Mouse (Mus musculus) C2C12 (cell line): Measurements from ENCODE around the gene Tekt4. TPM values are rescaled to one million over a fixed set of nuclear protein-coding genes. Genes with fewer than 3 reads are reported as not detected.
A peak's percentile ranks its signal among the peaks of the same experiment; 100 is the strongest.

Source experiments
- H3K27me3 ChIP-seq: one replicate; pipeline ENCODE4 v1.6.1; 2011; ENCODE audit not compliant: control insufficient read depth, insufficient read depth, insufficient read length
- H3K36me3 ChIP-seq: one replicate; pipeline ENCODE4 v1.6.1; 2011; ENCODE audit not compliant: control insufficient read depth, insufficient read depth
- H3K4me3 ChIP-seq: one replicate; pipeline ENCODE4 v1.5.1; 2011; ENCODE audit warnings: mild to moderate bottlenecking, control low read depth; ENCODE audit not compliant: poor library complexity, insufficient read depth, severe bottlenecking
- H3K79me2 ChIP-seq: one replicate; pipeline ENCODE4 v1.6.1; 2011; ENCODE audit not compliant: control insufficient read depth, insufficient read depth
- H3K79me3 ChIP-seq: one replicate; pipeline ENCODE4 v1.6.1; 2011; ENCODE audit warnings: low read depth, control low read depth
- H3ac ChIP-seq: one replicate; pipeline ENCODE3; 2011; ENCODE audit warnings: low read depth; ENCODE audit not compliant: control insufficient read depth, insufficient read length
- CEBPB ChIP-seq: IDR thresholded peaks from one replicate; pipeline ENCODE4 v1.6.1; 2011; ENCODE audit warnings: low read depth, mild to moderate bottlenecking, control low read depth, moderate library complexity
- CTCF ChIP-seq: IDR thresholded peaks from one replicate; pipeline ENCODE4 v1.5.1; 2011; ENCODE audit not compliant: control insufficient read depth, insufficient read depth, insufficient read length
- FOSL1 ChIP-seq: IDR thresholded peaks from one replicate; pipeline ENCODE4 v1.8.0; 2011; ENCODE audit warnings: mild to moderate bottlenecking, low read length; ENCODE audit not compliant: poor library complexity, insufficient read depth, severe bottlenecking
- MAX ChIP-seq: IDR thresholded peaks from one replicate; pipeline ENCODE4 v1.6.1; 2011; ENCODE audit warnings: mild to moderate bottlenecking, control low read depth
- MYOD1 ChIP-seq: IDR thresholded peaks from one replicate; pipeline ENCODE4 v1.6.1; 2011; ENCODE audit warnings: low read depth; ENCODE audit not compliant: control insufficient read depth, insufficient read length
- MYOG ChIP-seq: IDR thresholded peaks from one replicate; pipeline ENCODE4 v1.6.1; 2011; ENCODE audit not compliant: control insufficient read depth, insufficient read length; ENCODE audit errors: extremely low read depth
- USF1 ChIP-seq: IDR thresholded peaks from one replicate; pipeline ENCODE4 v1.6.1; 2011; ENCODE audit warnings: low read depth, mild to moderate bottlenecking, control low read depth, moderate library complexity
- polyA plus RNA-seq: library from polyadenylated mRNA; unstranded; fragments of >200 nt; fragmentation: generic; extraction: Trizol; gene quantifications from one replicate; pipeline ENCODE4 v1.2.1, GENCODE M21; 2012; ENCODE audit warnings: missing spikeins

Tekt4 gene
- polyA plus RNA-seq, 1 experiment: not detected

DNA sequence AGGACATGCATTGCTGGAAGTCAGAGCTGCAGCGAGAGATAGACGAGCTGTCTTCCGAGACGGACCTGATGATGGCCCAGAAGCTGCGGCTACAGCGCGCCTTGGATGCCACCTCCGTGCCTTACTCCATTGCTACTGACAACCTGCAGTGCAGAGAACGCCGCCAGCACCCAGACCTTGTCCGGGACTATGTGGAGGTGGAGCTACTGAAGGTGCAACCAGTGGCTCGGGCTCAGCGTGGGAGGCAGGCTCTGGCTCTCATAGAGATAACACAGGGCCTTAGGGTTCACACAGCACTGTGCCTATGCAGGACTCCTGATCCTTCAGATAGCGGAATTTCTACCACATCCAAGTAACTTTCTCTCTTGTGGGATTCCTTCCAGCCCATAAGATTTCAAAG lies 17.6 kb downstream of the Tekt4 start:
- no peaks in the 10 kb centered on the region for H3K36me3 ChIP-seq
- H3K27me3 ChIP-seq: peaks cover 70% of the 10 kb centered on the region
- TF ChIP-seq MYOD1 (no peak), USF1 (no peak), MAX (no peak), MYOG (no peak), CTCF (no peak), FOSL1 (no peak), CEBPB (no peak)
- H3K4me3 ChIP-seq: no peak overlapping the region
- no peaks in the 10 kb centered on the region for H3K79me2 ChIP-seq
- no peaks in the 10 kb centered on the region for H3K79me3 ChIP-seq
- no peak overlapping the region for H3ac ChIP-seq

- Histone ChIP-seq H3K27me3 (peaks cover 73% of the 10 kb centered on the region), H3K4me3 (no peak overlapping the region), H3ac (peak overlapping the region; percentile 10), H3K36me3 (no peaks in the 10 kb centered on the region), H3K79me2 (no peaks in the 10 kb centered on the region), H3K79me3 (no peaks in the 10 kb centered on the region)
- TF ChIP-seq CTCF (peak; percentile 45), FOSL1 (no peak)
Observed at GRCm38 (mm10) chr17:25474330-25475077, 20.1 kb downstream of the Tekt4 start.

- TF ChIP-seq FOSL1 (no peak), CTCF (no peak), MYOG (no peak), MYOD1 (no peak), MAX (no peak), USF1 (no peak), CEBPB (no peak)
- no peak overlapping the region for H3ac ChIP-seq
- H3K27me3 ChIP-seq: peaks cover 88% of the 10 kb centered on the region
- no peaks in the 10 kb centered on the region for H3K36me3 ChIP-seq
- H3K4me3 ChIP-seq: no peak overlapping the region
- no peaks in the 10 kb centered on the region for H3K79me2 ChIP-seq
- no peaks in the 10 kb centered on the region for H3K79me3 ChIP-seq
Observed at GRCm38 (mm10) chr17:25475946-25476744, 21.7 kb downstream of the Tekt4 start.

DNA sequence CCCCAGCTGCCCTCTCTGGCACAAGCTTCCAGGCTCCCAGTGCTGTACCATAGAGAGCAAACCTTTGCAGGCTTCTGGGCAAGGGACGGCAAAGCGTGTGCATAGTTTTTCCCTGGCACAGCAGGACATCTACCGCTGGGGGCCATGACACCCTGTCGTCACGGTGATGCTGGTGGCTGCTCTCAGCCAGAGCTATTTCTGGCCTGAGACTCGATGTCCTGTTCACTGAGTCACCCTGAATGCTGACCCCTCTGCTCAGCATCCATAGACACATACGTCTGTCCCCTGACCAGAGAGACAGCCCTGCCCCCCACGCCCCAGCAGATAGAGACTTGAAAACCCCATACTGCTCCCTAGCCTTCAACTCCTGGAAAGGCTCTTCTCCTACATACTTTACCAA lies 25.7 kb downstream of the Tekt4 start:
- Histone ChIP-seq H3ac (no peak overlapping the region), H3K36me3 (no peaks in the 10 kb centered on the region), H3K79me3 (no peaks in the 10 kb centered on the region), H3K27me3 (peaks cover 90% of the 10 kb centered on the region), H3K4me3 (no peak overlapping the region), H3K79me2 (no peaks in the 10 kb centered on the region)
- TF ChIP-seq USF1: no peak
- TF ChIP-seq CEBPB: no peak
- TF ChIP-seq MAX: no peak
- TF ChIP-seq FOSL1: no peak
- TF ChIP-seq MYOG: no peak

DNA sequence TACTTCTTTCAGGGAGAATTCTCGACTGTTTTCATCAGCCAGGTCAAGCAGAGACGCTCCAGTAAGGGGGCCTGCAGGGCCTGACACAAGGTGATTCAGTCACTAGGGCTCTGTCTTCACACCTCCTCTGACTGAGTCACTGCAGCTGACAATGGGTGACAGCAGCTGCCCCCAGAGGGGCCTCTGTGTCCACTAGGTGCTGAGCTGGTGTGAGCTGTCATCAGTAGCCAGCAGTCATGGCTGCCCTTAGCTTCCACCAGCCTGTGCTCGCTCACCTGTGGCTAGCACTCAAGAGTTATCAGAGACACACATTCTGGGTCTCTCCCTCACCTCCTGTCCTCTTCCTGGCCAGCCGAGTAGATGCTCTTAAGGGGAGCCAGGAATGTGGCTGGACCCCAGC lies 26.4 kb downstream of the Tekt4 start:
- TF ChIP-seq MYOG: no peak
- TF ChIP-seq CEBPB: no peak
- no peak for TF ChIP-seq MAX
- TF ChIP-seq FOSL1: no peak
- no peak for TF ChIP-seq CTCF
- no peak for TF ChIP-seq MYOD1
- TF ChIP-seq USF1: no peak
- Histone ChIP-seq H3K79me3 (no peaks in the 10 kb centered on the region), H3K36me3 (no peaks in the 10 kb centered on the region), H3K79me2 (no peaks in the 10 kb centered on the region), H3ac (no peak overlapping the region), H3K4me3 (no peak overlapping the region), H3K27me3 (peaks cover 92% of the 10 kb centered on the region)

DNA sequence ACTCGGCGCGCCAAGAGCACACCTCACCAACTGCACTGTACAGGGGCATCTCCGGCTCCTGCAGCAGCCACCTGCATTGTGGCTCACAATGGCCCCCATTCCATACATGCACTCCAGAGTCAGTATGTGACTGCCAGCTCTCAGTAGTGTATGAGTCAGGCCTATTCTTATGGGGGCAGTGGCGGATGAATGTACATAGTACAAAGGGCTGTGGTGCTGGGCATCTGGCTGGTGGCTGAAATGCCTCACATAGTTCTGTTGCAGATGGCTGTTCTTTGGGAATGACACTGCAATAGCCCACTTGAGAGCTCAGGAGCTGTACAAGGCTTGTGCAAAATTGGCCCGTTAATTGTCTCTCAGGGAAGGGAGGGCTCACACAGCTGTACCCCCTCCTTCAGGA lies 27.7 kb downstream of the Tekt4 start:
- no peaks in the 10 kb centered on the region for H3K79me3 ChIP-seq
- TF ChIP-seq MAX (no peak), CTCF (no peak), FOSL1 (no peak), CEBPB (no peak), MYOG (no peak), MYOD1 (no peak), USF1 (no peak)
- H3K79me2 ChIP-seq: no peaks in the 10 kb centered on the region
- no peak overlapping the region for H3ac ChIP-seq
- H3K4me3 ChIP-seq: no peak overlapping the region
- peaks cover 88% of the 10 kb centered on the region for H3K27me3 ChIP-seq
- no peaks in the 10 kb centered on the region for H3K36me3 ChIP-seq
